Mouse (Mus musculus): ENCODE data around the gene Tex36. TPM values are rescaled to one million over a fixed set of nuclear protein-coding genes. Genes with fewer than 3 reads are reported as not detected.

Gene Tex36
- total and polyA plus RNA-seq, 2 experiments = not detected

DNA sequence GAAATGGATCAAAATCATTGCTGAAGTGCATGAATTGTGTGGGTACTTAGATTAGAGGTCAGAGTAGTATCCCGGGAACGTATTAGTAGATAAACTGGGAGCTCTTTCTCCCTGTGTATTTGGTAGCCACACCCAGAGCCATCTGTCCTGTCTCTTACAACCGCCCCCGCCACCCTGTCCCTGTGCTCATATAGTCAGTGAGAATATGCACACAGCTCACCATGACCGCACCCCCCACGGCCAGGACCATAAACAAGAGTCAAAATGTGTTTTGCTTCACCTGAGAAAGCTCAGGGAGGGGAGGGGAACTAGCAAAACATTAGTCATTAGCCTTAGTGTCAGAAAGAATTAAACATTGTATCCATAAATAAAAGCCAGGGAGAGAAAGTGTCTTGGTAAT lies 18.7 kb downstream of the Tex36 start:
- H3K27me3 ChIP-seq (ENCODE audit: control insufficient read depth, insufficient read depth, low read length) = no peaks in the 10 kb centered on the region
- DNase-seq (ENCODE audit: extremely low read depth, low read depth, low spot score) = no peak
- no peak overlapping the region for H3K27ac ChIP-seq (replicated peaks; ENCODE audit: insufficient read depth, low read depth, low read length)
- 89% methylated on average over 6 of the region's 6 CpGs for WGBS
- H3K4me1 ChIP-seq (ENCODE audit: control insufficient read depth, insufficient read depth, low read length) = no peaks in the 10 kb centered on the region
- TF ChIP-seq CTCF (IDR thresholded peaks at IDR 0.05; ENCODE audit: low read depth, low read length) = no peak
- TF ChIP-seq POLR2A (IDR thresholded peaks at IDR 0.05; ENCODE audit: extremely low read depth, insufficient read depth, low read length) = no peak
- no peaks in the 10 kb centered on the region for H3K36me3 ChIP-seq (ENCODE audit: control insufficient read depth, insufficient read depth, low read length)
- no peak overlapping the region for H3K4me3 ChIP-seq (ENCODE audit: insufficient read depth, low read depth, low read length)
- no peak overlapping the region for H3K9ac ChIP-seq (ENCODE audit: low read depth, low read length)
- no peaks in the 10 kb centered on the region for H3K79me2 ChIP-seq (ENCODE audit: control insufficient read depth, insufficient read depth, low read length)

DNA sequence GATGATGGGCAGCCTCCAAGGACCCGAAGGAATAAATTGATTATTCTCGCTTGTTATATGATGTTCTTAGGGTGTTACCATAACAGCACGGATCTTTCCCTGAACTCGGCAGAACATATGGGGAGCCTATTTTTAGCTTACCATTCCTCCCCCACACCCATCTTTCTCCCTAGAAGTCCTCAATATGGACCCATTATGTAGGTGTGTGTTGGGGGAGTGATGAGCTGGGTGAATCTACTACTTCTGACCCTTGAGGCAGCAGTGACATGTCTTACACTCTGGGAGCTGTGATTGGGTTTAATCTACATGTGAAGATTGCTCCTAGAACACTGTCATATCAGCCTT lies 21.7 kb downstream of the Tex36 start:
- TF ChIP-seq CTCF (IDR thresholded peaks at IDR 0.05; ENCODE audit: low read depth, low read length) (no peak), POLR2A (IDR thresholded peaks at IDR 0.05; ENCODE audit: extremely low read depth, insufficient read depth, low read length) (no peak)
- Histone ChIP-seq H3K27ac (replicated peaks; ENCODE audit: insufficient read depth, low read depth, low read length) (no peak overlapping the region), H3K4me1 (ENCODE audit: control insufficient read depth, insufficient read depth, low read length) (no peaks in the 10 kb centered on the region), H3K36me3 (ENCODE audit: control insufficient read depth, insufficient read depth, low read length) (no peaks in the 10 kb centered on the region), H3K4me3 (ENCODE audit: insufficient read depth, low read depth, low read length) (no peak overlapping the region), H3K79me2 (ENCODE audit: control insufficient read depth, insufficient read depth, low read length) (no peaks in the 10 kb centered on the region), H3K9ac (ENCODE audit: low read depth, low read length) (no peak overlapping the region), H3K27me3 (ENCODE audit: control insufficient read depth, insufficient read depth, low read length) (no peaks in the 10 kb centered on the region)
- DNase-seq (ENCODE audit: extremely low read depth, low read depth, low spot score) = no peak
- WGBS = 88% methylated on average over 4 of the region's 4 CpGs

DNA sequence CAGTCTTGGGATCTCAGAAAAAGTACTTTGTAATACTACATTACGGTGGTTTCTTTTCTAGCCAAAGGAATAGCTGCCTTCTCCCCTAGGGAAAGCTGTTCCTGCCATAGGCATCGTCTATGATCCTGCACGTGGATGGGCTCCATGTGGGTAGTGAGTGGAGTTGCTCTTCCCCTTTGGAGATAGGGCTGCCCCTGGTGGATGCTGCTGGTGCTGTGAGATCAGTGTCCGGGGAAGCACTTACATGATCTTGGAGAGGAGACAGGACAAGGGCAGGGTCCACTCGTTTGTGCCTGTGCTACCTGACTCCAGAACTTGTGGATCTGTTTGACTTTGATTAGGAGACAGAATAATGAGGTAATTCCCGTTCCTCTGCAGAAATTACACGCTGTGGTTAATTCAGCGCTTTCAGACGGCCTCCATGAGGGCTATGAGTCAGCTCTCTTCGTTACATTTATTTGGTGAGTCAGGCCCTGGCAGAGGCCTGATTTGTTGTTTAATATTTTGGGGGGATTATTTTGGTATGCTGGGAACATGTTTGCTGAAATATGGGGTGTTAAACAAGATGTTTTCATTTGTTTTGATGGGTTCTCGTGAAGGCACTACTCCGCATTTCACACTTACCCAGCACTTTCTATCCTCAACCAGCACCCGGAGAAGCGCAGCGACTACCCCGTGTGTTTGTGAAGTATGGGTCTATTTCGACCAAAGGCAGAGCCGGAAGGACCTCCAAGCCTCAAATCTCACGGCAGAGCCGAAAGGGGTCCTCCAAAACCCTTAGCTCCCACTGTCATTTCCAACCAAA lies 22.3 kb downstream of the Tex36 start:
- TF ChIP-seq CTCF (IDR thresholded peaks at IDR 0.05; ENCODE audit: low read depth, low read length) (no peak), POLR2A (IDR thresholded peaks at IDR 0.05; ENCODE audit: extremely low read depth, insufficient read depth, low read length) (no peak)
- 79% methylated on average over 20 of the region's 20 CpGs for WGBS
- no peaks in the 10 kb centered on the region for H3K27me3 ChIP-seq (ENCODE audit: control insufficient read depth, insufficient read depth, low read length)
- H3K9ac ChIP-seq (ENCODE audit: low read depth, low read length) = no peak overlapping the region
- H3K4me1 ChIP-seq (ENCODE audit: control insufficient read depth, insufficient read depth, low read length) = no peaks in the 10 kb centered on the region
- H3K36me3 ChIP-seq (ENCODE audit: control insufficient read depth, insufficient read depth, low read length) = no peaks in the 10 kb centered on the region
- H3K79me2 ChIP-seq (ENCODE audit: control insufficient read depth, insufficient read depth, low read length) = no peaks in the 10 kb centered on the region
- no peak for DNase-seq (ENCODE audit: extremely low read depth, low read depth, low spot score)
- no peak overlapping the region for H3K27ac ChIP-seq (replicated peaks; ENCODE audit: insufficient read depth, low read depth, low read length)
- no peak overlapping the region for H3K4me3 ChIP-seq (ENCODE audit: insufficient read depth, low read depth, low read length)

DNA sequence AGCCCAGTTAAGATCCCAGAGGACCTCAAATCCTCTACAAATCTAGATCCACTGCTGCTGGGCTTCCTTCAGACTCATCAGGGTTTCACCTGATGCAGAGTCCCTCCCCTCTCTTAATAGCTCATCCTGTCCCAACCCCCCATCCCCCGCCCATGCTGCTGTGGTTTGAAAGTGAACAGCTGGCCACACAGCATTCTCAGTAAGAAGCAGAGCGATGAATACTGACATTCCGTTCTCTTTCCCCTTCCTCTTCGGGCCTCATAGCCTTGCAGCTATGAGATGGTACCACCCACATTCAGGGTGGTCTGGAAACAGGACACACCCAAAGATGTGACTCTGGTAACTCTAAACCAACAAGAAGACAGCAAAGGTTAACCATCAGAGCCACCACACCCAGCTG lies 25.1 kb downstream of the Tex36 start:
- H3K4me1 ChIP-seq (ENCODE audit: control insufficient read depth, insufficient read depth, low read length) = no peaks in the 10 kb centered on the region
- H3K27me3 ChIP-seq (ENCODE audit: control insufficient read depth, insufficient read depth, low read length) = no peaks in the 10 kb centered on the region; the same call in 1 of the 2 replicates
- WGBS = 50% methylated on average over 4 of the region's 4 CpGs
- H3K27ac ChIP-seq (replicated peaks; ENCODE audit: insufficient read depth, low read depth, low read length) = no peak overlapping the region
- H3K4me3 ChIP-seq (ENCODE audit: insufficient read depth, low read depth, low read length) = no peak overlapping the region
- no peaks in the 10 kb centered on the region for H3K79me2 ChIP-seq (ENCODE audit: control insufficient read depth, insufficient read depth, low read length)
- no peaks in the 10 kb centered on the region for H3K36me3 ChIP-seq (ENCODE audit: control insufficient read depth, insufficient read depth, low read length)
- no peak for DNase-seq (ENCODE audit: extremely low read depth, low read depth, low spot score)
- TF ChIP-seq CTCF (IDR thresholded peaks at IDR 0.05; ENCODE audit: low read depth, low read length) (no peak), POLR2A (IDR thresholded peaks at IDR 0.05; ENCODE audit: extremely low read depth, insufficient read depth, low read length) (no peak)
- no peak overlapping the region for H3K9ac ChIP-seq (ENCODE audit: low read depth, low read length)

DNA sequence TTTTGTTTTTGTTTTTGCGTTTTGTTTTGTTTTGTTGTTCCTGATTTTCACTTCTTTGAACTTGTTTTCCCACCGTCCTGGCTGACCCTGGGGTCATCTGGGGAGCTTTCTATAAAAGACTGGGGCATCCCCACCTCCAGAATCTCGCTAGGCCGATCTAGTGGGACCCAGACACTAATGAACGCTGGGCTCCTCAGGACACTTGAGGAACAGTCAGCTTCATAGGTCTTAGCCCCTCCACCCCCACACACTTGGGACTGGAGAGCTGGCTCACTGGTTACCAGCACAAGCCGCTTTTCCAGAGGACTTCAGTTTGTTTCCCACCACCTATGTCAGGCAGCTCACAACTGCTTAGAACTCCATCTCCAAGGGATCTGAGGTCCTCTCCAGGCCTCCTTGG lies 25.7 kb downstream of the Tex36 start:
- no peaks in the 10 kb centered on the region; the same call in 1 of the 2 replicates for H3K27me3 ChIP-seq (ENCODE audit: control insufficient read depth, insufficient read depth, low read length)
- no peaks in the 10 kb centered on the region for H3K36me3 ChIP-seq (ENCODE audit: control insufficient read depth, insufficient read depth, low read length)
- H3K79me2 ChIP-seq (ENCODE audit: control insufficient read depth, insufficient read depth, low read length) = no peaks in the 10 kb centered on the region
- no peak overlapping the region for H3K27ac ChIP-seq (replicated peaks; ENCODE audit: insufficient read depth, low read depth, low read length)
- H3K9ac ChIP-seq (ENCODE audit: low read depth, low read length) = no peak overlapping the region
- WGBS = 74% methylated on average over 6 of the region's 6 CpGs
- H3K4me1 ChIP-seq (ENCODE audit: control insufficient read depth, insufficient read depth, low read length) = no peaks in the 10 kb centered on the region
- no peak for DNase-seq (ENCODE audit: extremely low read depth, low read depth, low spot score)
- TF ChIP-seq CTCF (IDR thresholded peaks at IDR 0.05; ENCODE audit: low read depth, low read length) (no peak), POLR2A (IDR thresholded peaks at IDR 0.05; ENCODE audit: extremely low read depth, insufficient read depth, low read length) (no peak)
- no peak overlapping the region for H3K4me3 ChIP-seq (ENCODE audit: insufficient read depth, low read depth, low read length)

DNA sequence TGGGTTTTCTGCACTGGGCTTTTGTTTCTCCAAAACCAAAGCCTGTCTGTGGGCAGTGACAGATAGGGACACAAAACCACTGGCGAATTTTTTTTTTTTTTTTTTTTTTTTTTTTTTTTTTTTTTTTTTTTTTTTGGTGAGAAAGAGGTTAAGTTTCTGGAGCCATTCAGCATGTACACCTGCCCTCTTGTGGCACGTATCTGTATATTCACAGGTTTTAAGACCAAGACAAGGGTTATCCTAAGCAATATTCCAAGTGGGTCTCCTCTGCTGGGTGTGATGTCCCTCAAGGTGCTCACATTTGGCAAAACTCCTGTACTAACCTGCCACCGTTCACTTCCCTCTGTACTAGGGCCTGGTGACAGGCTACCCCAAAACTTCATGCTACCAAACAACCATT lies 30.0 kb downstream of the Tex36 start:
- no peak for TF ChIP-seq POLR2A (IDR thresholded peaks at IDR 0.05; ENCODE audit: extremely low read depth, insufficient read depth, low read length)
- no peak for TF ChIP-seq CTCF (IDR thresholded peaks at IDR 0.05; ENCODE audit: low read depth, low read length)
- H3K4me1 ChIP-seq (ENCODE audit: control insufficient read depth, insufficient read depth, low read length) = no peaks in the 10 kb centered on the region
- no peaks in the 10 kb centered on the region for H3K79me2 ChIP-seq (ENCODE audit: control insufficient read depth, insufficient read depth, low read length)
- H3K27ac ChIP-seq (replicated peaks; ENCODE audit: insufficient read depth, low read depth, low read length) = no peak overlapping the region
- no peak overlapping the region for H3K4me3 ChIP-seq (ENCODE audit: insufficient read depth, low read depth, low read length)
- no peaks in the 10 kb centered on the region; the same call in 1 of the 2 replicates for H3K27me3 ChIP-seq (ENCODE audit: control insufficient read depth, insufficient read depth, low read length)
- no peaks in the 10 kb centered on the region for H3K36me3 ChIP-seq (ENCODE audit: control insufficient read depth, insufficient read depth, low read length)
- no peak overlapping the region for H3K9ac ChIP-seq (ENCODE audit: low read depth, low read length)
- 30% methylated on average over 3 of the region's 3 CpGs for WGBS
- DNase-seq (ENCODE audit: extremely low read depth, low read depth, low spot score) = no peak

Data from liver, adult 2 months (tissue).